Mouse (Mus musculus): ENCODE measurements around the gene Smim20.

GRCm38 (mm10) chr5:53324791-53325190 lies 57.9 kb downstream of the Smim20 start:
- no peak for TF ChIP-seq POLR2A (IDR thresholded peaks at IDR 0.05; ENCODE audit: low read depth, low read length)
- no peak for TF ChIP-seq CTCF (IDR thresholded peaks at IDR 0.05; ENCODE audit: extremely low read depth, insufficient read depth, insufficient read length, insufficient replicate concordance)

Measured in spleen, adult 2 months (tissue).